Mouse (Mus musculus): ENCODE data around the gene S100a11.
"Not testable (repeated sequence)": the region's sequence is repeated elsewhere in the genome, so short reads cannot be mapped to it uniquely, and the experiment has no call there.

Gene S100a11

DNA sequence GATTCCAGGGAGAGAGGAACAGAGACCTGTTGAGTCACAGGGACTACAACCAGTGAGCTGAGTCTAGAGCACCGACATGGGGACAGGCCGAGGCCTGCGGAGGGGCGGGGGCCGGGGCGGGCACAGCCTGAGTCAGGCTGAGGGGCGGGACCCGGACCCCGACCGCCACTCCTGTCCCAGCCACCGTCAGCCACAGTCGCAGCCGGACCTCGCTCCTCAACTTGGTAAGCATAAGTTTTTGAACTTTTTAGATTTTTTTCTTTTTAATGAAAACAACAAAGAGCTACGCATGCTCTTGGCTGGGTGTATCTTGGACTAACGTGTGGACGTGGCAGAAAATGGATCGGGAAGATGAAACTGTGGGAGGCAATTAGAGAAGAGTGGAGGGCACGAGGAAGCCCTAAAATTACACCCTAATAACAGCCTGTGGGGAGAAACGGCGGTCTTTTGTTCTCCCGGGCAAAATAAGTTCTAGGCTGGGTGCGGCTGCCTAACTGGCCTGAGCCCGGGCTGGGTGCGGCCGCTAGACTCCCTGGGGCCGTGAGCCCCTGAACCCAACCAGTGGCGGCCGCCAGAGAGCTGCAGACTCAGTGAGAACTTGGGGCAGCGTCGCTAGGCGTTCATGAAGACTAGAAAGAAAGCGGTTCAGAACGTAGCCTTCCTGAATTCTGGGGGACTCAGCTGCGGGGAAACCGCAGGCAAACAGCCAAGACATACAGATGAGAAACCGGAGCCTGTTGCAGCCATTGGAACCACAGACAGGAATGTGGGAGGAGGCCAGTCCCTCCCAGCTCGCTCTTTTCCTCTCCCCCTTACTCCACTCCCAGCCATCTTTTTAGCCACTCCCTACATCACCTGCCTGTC, at the start of gene S100a11:
Gene S100a11, plus strand, starts transcription at position 159 of the 864 bp plus-strand sequence.
- DNase-seq (ENCODE audit: low spot score in 2 of 2), result peak; percentile 17 to 44

DNA sequence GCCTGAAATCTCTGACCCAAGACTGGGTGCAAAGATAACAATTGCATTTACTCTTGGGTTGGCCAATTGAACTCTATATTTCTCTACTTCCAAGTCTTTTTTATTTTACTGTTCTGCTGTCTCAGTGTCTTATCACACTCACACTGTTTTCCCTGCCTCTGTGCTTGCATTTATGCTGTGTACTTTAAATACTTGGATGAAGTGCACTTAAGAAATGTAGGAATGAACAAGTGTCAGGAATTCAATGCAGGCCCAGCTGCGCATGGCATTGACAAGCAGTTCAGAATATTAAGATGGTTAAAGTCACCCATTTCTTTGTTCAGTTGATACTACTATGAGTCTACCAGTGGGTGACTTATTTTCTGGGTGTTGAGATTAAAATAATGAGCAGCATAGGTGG, 40.2 kb upstream of the S100a11 start:
- DNase-seq (ENCODE audit: low spot score in 2 of 2), result no peak

DNA sequence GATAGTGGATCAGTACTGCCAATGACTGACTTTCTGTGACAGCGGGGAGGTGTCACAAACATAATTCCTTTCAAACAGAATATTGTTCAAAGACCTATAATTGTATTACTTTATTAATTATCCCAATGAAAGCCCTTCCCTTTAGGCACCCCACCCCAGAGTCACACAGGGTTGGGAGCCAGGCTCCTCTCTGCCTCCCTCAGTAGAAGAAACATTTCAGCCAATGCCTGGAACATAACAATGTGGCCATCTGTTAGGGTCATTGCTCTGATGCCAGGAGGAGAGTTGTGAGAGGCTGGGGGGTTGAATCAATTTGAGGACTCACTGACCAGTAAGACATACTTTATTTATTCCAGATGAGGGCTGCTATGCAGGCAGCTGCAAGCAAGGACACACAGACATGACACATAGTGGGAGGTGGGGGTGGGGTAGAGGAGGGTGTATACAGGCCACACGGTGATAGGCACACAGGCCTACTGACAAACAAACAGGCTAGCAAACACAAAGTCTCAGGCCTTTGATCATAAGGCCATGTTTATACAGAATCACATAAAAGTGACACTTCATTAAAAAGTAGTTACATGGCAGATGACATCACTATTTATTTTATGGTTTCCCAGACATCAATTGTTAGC, 38.2 kb upstream of the S100a11 start:
- no peak for DNase-seq (ENCODE audit: low spot score in 2 of 2)

DNA sequence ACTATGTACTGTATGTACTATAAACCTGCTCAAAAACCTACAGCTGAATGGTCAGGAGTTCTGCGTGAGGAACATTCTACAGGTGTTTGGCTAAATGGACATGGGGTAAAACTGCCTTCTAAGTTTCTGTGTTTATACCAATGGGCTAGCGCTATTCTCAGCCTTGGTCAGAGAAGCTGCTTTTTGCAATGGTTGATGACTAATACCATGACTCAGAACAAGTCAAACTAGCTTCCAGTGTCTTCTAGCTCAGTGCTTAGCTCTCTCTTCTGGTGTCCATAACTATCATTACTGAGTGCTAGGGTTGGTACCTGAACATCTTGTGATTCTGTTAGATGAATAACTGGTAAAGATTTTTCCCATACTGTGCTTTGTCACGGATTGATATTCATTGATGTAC, 34.7 kb upstream of the S100a11 start:
- no peak for DNase-seq (ENCODE audit: low spot score in 2 of 2)

- DNase-seq (ENCODE audit: low spot score in 2 of 2), result no peak
Measured at GRCm38 (mm10) chr3:93488541-93488940, 31.7 kb upstream of the S100a11 start.

GRCm38 (mm10) chr3:93492176-93492575, 28.1 kb upstream of the S100a11 start:
- no peak for DNase-seq (ENCODE audit: low spot score in 2 of 2)

DNA sequence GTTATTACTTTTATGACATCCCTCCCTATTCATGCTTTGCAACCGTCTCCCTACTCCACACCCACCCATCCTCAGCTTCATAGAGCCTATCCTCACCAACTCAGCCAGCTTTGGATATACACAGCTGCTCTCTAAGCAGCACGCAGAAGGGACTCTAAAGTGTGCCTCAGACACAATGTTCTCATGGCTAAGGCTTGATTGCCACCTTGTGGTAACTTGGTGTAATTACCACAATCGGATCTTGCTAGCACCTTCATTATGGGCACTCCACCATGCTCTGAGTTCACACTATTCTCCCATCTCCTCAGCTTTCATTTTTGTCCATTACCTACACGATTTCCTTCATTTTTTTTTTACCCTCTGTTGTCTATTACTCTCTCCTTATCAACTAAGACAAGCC, 26.3 kb upstream of the S100a11 start:
- DNase-seq (ENCODE audit: low spot score in 2 of 2), result peak in 1 of 2 experiments; percentile 13

DNA sequence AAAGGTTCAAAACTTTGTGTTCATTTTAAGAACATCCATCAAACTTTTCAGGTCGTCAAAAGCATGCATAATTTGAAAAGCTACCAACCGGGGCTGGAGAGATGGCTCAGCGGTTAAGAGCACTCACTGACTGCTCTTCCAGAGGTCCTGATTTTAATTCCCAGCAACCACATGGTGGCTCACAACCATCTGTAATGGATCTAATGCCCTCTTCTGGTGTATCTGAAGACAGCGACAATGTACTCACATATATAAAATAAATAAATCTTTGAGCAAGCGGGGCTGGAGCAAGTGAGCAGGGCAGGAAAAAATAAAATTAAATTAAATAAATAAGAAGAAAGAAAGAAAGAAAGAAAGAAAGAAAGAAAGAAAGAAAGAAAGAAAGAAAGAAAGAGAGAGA, 25.5 kb upstream of the S100a11 start:
- not testable (repeated sequence) for DNase-seq (ENCODE audit: low spot score in 2 of 2)

DNA sequence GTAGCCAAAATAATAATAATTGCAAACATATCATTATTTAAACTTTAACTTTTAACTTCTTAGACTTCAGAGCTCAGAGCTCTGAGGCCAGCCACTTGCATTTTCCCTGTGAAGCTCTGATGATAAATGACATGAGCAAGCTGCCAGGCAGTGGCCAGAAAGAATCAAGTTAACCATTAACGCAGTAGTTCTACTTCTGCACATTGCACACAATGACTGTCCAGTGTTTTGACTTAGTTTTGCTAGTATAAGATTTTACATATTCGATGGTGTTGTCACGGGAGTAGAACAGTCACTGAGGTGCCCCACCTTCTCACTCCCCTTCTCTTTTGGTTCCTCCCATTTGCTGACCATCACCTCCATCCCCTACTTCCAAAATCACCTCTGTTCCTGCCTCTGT, 23.2 kb upstream of the S100a11 start:
- DNase-seq (ENCODE audit: low spot score in 2 of 2), result no peak

- DNase-seq (ENCODE audit: low spot score in 2 of 2), result no peak
Measured at GRCm38 (mm10) chr3:93499129-93499528, 21.2 kb upstream of the S100a11 start.

DNA sequence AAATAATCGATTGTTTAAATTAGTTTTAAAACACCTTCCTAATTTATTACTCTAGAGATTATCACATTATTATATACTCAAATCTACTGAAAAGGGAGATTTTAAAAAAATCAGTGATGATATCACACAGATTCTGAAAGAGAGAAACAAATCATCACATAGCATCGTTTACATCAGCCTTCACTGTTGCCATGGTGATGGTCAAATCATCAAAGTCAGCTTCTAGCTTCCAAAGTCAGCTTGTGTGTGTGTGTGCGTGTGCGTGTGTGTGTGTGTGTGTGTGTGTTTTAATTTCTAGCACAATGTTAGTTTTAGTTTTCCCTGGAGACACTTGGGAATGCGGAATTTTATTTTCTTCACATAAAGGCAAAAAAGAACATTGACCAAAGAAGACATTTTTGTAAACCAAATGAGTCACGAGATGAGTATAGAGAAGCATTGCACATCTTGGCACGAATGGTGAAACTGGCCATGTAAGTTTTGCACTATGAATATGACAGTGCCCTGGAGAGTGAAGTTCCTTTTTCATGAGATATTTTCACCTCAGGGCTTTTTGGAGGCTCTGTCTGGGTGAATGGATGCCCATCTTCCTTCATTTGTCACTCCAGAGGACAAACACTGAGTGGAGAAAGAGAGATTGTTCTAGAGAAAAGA, 15.6 kb upstream of the S100a11 start:
- DNase-seq (ENCODE audit: low spot score in 2 of 2), result no peak

DNA sequence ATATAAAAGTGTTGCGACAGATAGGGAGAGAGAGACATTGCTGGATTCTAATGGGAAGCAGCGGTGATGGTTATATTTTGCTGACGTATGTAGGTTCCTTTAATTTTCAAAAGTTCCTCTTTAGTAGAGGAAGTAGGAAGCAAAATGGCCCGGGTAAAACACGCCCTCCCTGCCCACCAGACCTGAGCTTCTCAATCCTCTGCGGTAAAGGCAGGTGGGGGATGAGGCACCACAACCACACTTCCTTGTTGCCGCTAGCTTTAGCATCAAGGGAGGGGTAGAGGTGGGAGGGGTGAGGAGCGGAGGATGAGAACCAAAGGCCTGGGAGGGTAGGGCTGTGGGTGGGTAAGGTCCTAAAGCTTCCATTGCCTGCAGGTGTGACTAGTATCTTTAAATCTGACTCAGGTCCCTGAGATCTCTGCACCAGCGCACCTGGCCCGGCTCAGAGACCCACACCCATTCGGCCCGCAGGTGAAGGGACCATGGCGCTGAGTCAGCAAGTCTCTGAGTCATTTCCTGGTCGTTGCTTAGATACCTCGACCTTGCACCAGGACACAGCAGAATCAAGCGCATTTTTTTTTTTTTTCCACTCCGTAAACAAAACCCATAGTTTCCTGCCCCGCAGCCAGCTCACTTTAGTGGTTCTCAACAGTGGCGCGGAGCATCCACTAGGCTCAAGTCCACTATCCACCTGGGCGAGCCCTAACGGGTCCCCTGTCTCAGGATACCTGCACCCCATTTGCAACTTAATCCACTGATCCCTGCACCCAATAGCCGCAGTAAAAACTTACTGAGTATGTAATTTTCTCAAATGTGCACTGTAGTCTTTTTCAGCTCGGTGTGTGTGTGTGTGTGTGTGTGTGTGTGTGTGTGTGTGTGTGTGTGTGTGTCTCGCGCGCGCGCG, 14.1 kb upstream of the S100a11 start:
- peak; percentile 60 to 72 for DNase-seq (ENCODE audit: low spot score in 2 of 2)

- no peak for DNase-seq (ENCODE audit: low spot score in 2 of 2)
Measured at GRCm38 (mm10) chr3:93506881-93507325, 13.4 kb upstream of the S100a11 start.

GRCm38 (mm10) chr3:93509301-93509700, 11.0 kb upstream of the S100a11 start:
- DNase-seq (ENCODE audit: low spot score in 2 of 2), result no peak

GRCm38 (mm10) chr3:93511036-93511435, 9.3 kb upstream of the S100a11 start:
- DNase-seq (ENCODE audit: low spot score in 2 of 2), result no peak

GRCm38 (mm10) chr3:93511801-93512200, 8.5 kb upstream of the S100a11 start:
- no peak for DNase-seq (ENCODE audit: low spot score in 2 of 2)

- no peak for DNase-seq (ENCODE audit: low spot score in 2 of 2)
Measured at GRCm38 (mm10) chr3:93512386-93513101, 7.7 kb upstream of the S100a11 start.

DNA sequence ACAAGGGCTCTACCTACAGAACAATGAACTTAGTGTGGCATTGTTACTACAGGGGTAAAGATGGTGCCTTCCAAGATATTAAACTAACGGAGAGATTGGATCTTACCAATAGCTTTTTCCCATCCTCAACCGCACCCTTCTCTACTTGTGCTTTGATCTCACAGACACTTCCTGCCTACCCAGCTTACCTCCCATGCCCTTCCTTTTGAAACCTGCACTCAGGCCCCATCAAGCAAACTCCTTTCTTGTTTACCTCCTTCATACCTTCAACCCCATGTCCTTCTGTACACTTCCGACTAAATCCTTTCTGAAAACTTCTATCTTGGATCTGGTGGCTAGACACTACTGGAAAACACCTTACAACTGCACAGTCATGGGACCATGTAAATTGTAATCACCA, 5.7 kb upstream of the S100a11 start:
- no peak for DNase-seq (ENCODE audit: low spot score in 2 of 2)

GRCm38 (mm10) chr3:93517343-93517742, 2.9 kb upstream of the S100a11 start:
- DNase-seq (ENCODE audit: low spot score in 2 of 2), result no peak

DNA sequence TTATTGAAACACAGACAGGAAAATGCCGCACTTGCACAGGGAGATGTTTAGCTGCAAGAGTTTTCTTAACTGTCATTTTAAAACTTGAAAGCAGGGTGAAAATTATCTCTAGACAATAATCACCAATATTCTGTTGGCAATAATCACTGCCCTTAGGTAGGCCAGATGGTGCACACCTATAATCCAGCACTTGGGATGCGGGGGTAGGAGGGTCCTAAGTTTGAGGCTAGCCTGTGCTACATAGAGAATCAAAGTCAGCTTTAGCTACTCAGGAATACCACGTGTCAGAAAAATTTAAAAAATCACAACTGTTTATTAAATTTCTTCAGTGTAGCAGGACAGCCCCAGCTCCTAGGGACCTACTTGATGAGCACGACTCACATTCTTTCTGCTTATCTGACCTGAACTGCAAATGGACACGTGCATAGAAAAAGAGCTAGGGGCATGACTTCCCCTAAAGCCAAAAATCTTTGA, 395 bp upstream of the S100a11 start:
- DNase-seq (ENCODE audit: low spot score in 2 of 2), result no peak
